Mouse (Mus musculus) stomach, embryonic 16.5 days (tissue): Measurements from ENCODE around the gene Sash1. TPM values are rescaled to one million over a fixed set of nuclear protein-coding genes. Genes with fewer than 3 reads are reported as not detected.

ENCODE experiments used
- ATAC-seq: fragments of 200-750 bp; cut with Nextera tagmentation; 2 replicates; pipeline ENCODE4 v1.8.0; 2017; ENCODE audit warnings: moderate number of reproducible peaks, moderate TSS enrichment; ENCODE audit not compliant: insufficient read depth, low FRiP score
- H3K27ac ChIP-seq: fragments of 300-500 bp; sonication (generic); 2 replicates; pipeline ENCODE4 v1.5.1; 2014; ENCODE audit warnings: low read length
- H3K27me3 ChIP-seq: fragments of 300-500 bp; sonication (generic); 2 replicates; pipeline ENCODE4 v1.6.1; 2014; ENCODE audit warnings: low read length, control low read depth, mixed read lengths; ENCODE audit not compliant: control insufficient read depth, insufficient read depth
- H3K36me3 ChIP-seq: fragments of 300-500 bp; sonication (generic); 2 replicates; pipeline ENCODE4 v1.6.1; 2014; ENCODE audit warnings: low read length; ENCODE audit not compliant: control insufficient read depth, insufficient read depth
- H3K4me1 ChIP-seq: fragments of 300-500 bp; sonication (generic); 2 replicates; pipeline ENCODE4 v1.6.1; 2014; ENCODE audit warnings: low read length, control low read depth, mixed read lengths; ENCODE audit not compliant: control insufficient read depth, insufficient read depth
- H3K4me2 ChIP-seq: fragments of 300-500 bp; sonication (generic); 2 replicates; pipeline ENCODE4 v1.6.1; 2014; ENCODE audit warnings: low read depth, low read length, mixed read lengths
- H3K4me3 ChIP-seq: fragments of 300-500 bp; sonication (generic); replicated peaks from 2 replicates; pipeline ENCODE4 v1.5.1; 2014; ENCODE audit warnings: mild to moderate bottlenecking, low read length
- H3K9ac ChIP-seq: fragments of 300-500 bp; sonication (generic); 2 replicates; pipeline ENCODE4 v1.6.1; 2014; ENCODE audit warnings: low read length
- H3K9me3 ChIP-seq: fragments of 300-500 bp; sonication (generic); replicated peaks from 2 replicates; pipeline ENCODE4 v1.6.1; 2016; ENCODE audit warnings: low read length, control low read depth; ENCODE audit not compliant: control insufficient read depth
- WGBS: fragments of 180-500 bp; shearing (Covaris S2); extraction: QIAGEN DNeasy Blood & Tissue Kit; methylation state at CpG from one replicate; pipeline ENCODE4 v1.1.7; 2014; 5-methylcytosine and 5-hydroxymethylcytosine counted together
- polyA plus RNA-seq: library from polyadenylated mRNA; unstranded; fragments of >200 nt; fragmentation: Nextera tagmentation; extraction: Ambion mirVana; gene quantifications from 2 replicates; pipeline ENCODE4 v1.2.1, GENCODE M21; 2015

Gene Sash1
- polyA plus RNA-seq, 1 experiment from 2014 or later: 2.9 TPM

GRCm38 (mm10) chr10:8846258-8846657 lies 39.6 kb downstream of the Sash1 start:
- H3K9me3 ChIP-seq: no peaks in the 10 kb centered on the region
- H3K4me2 ChIP-seq: no peak overlapping the region
- H3K36me3 ChIP-seq: no peaks in the 10 kb centered on the region
- no peak overlapping the region for H3K9ac ChIP-seq
- no peak overlapping the region for H3K27ac ChIP-seq
- no peak for ATAC-seq
- H3K4me3 ChIP-seq: no peak overlapping the region
- 0 out of 2 replicates have a peak, but pooled peaks cover 3% of the 10 kb centered on the region for H3K4me1 ChIP-seq
- WGBS: 94% methylated on average over 10 of the region's 10 CpGs
- no peaks in the 10 kb centered on the region for H3K27me3 ChIP-seq

- H3K27me3 ChIP-seq: no peaks in the 10 kb centered on the region
- no peak overlapping the region for H3K9ac ChIP-seq
- no peak overlapping the region for H3K27ac ChIP-seq
- WGBS: 45% methylated on average over 2 of the region's 2 CpGs
- no peaks in the 10 kb centered on the region for H3K36me3 ChIP-seq
- 0 out of 2 replicates have a peak, but pooled peaks cover 3% of the 10 kb centered on the region for H3K4me1 ChIP-seq
- no peaks in the 10 kb centered on the region for H3K9me3 ChIP-seq
- ATAC-seq: no peak
- no peak overlapping the region for H3K4me2 ChIP-seq
- no peak overlapping the region for H3K4me3 ChIP-seq
Measured at GRCm38 (mm10) chr10:8845230-8845770, 40.6 kb downstream of the Sash1 start.

- H3K27me3 ChIP-seq: no peaks in the 10 kb centered on the region
- no peak for ATAC-seq
Measured at GRCm38 (mm10) chr10:8839956-8840355, 45.9 kb downstream of the Sash1 start.

DNA sequence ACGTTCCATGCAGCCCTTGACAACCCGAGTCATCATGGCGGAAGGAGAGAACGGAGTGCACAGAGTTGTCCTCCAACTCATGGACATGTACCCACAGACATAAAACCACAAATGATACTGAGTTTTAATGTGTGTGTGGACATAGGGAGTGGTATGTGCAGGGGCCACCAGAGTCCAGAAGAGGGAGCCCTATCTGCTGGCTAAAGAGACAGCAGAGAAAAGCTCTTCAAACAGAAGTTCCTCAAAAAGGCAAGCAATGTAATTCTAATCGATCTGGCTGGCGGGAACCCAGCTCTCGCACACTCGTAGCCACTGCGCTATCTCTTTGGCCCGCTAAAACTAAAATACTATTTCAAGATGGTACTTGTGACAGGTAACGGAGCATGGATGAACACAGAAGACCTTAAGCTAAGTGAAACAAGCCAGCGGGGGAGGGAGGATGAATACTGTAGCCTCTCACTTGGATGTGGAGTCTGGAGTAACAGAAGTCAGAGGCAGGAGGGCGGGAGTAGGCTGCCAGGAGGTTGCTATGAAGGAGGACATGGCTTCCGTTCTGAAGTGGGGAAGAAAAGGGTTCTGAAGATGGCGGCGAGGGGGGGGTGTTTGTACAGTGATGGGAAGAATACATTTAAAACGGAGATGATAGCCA lies 51.9 kb downstream of the Sash1 start:
- no peak overlapping the region for H3K27ac ChIP-seq
- WGBS: 89% methylated on average over 17 of the region's 17 CpGs
- no peak for ATAC-seq
- H3K4me3 ChIP-seq: no peak overlapping the region
- H3K36me3 ChIP-seq: no peaks in the 10 kb centered on the region
- no peaks in the 10 kb centered on the region for H3K9me3 ChIP-seq
- no peaks in the 10 kb centered on the region for H3K27me3 ChIP-seq
- H3K4me2 ChIP-seq: no peak overlapping the region
- H3K4me1 ChIP-seq: no peaks in the 10 kb centered on the region; the same call in 1 of the 2 replicates
- H3K9ac ChIP-seq: no peak overlapping the region

More at GRCm38 (mm10) chr10:8839956-8840355, 45.9 kb downstream of the Sash1 start:
- Histone ChIP-seq H3K9me3 (no peaks in the 10 kb centered on the region), H3K9ac (no peak overlapping the region), H3K4me1 (peaks cover 3% of the 10 kb centered on the region; the same call in 1 of the 2 replicates), H3K4me3 (no peak overlapping the region), H3K4me2 (no peak overlapping the region), H3K27ac (no peak overlapping the region), H3K36me3 (no peaks in the 10 kb centered on the region)
- 80% methylated on average over 3 of the region's 3 CpGs for WGBS

- Histone ChIP-seq H3K4me2 (no peak overlapping the region), H3K4me3 (no peak overlapping the region), H3K4me1 (peaks cover 9% of the 10 kb centered on the region; the same call in 1 of the 2 replicates), H3K27me3 (no peaks in the 10 kb centered on the region), H3K9me3 (no peaks in the 10 kb centered on the region), H3K27ac (no peak overlapping the region), H3K36me3 (no peaks in the 10 kb centered on the region), H3K9ac (no peak overlapping the region)
- 85% methylated on average over 10 of the region's 10 CpGs for WGBS
- no peak for ATAC-seq
Measured at GRCm38 (mm10) chr10:8826303-8826702, 59.6 kb downstream of the Sash1 start.

DNA sequence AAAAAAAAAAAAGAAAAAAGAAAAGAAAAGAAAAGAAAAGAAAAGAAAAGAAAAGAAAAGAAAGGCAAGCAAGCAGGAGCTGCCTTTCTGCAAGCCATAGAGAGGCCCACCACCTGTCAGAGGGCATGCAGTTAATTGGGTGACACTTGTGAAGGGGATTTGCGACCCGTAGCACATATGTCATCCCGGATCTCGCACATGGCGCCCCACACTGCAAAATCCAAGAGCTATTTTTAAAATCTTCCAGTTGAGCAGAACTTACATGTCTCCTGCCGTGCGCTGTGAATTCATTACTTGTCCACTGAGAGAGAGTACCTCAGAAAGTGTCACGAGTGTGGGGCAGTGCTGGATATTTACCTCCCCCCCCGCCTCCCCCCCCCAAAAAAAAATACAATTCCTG lies 60.0 kb downstream of the Sash1 start:
- WGBS: 74% methylated on average over 9 of the region's 9 CpGs
- H3K4me1 ChIP-seq: peaks cover 9% of the 10 kb centered on the region; the same call in 1 of the 2 replicates
- no peaks in the 10 kb centered on the region for H3K36me3 ChIP-seq
- H3K4me3 ChIP-seq: no peak overlapping the region
- no peak overlapping the region for H3K4me2 ChIP-seq
- no peaks in the 10 kb centered on the region for H3K9me3 ChIP-seq
- no peak for ATAC-seq
- H3K27me3 ChIP-seq: no peaks in the 10 kb centered on the region
- H3K9ac ChIP-seq: no peak overlapping the region
- no peak overlapping the region for H3K27ac ChIP-seq

- Histone ChIP-seq H3K27ac (no peak overlapping the region), H3K4me3 (no peak overlapping the region), H3K27me3 (no peaks in the 10 kb centered on the region), H3K4me2 (no peak overlapping the region), H3K36me3 (no peaks in the 10 kb centered on the region), H3K9ac (no peak overlapping the region), H3K9me3 (no peaks in the 10 kb centered on the region), H3K4me1 (peaks cover 12% of the 10 kb centered on the region; the same call in 1 of the 2 replicates)
- ATAC-seq: no peak
- 84% methylated on average over 5 of the region's 5 CpGs for WGBS
Measured at GRCm38 (mm10) chr10:8818066-8818465, 67.8 kb downstream of the Sash1 start.

DNA sequence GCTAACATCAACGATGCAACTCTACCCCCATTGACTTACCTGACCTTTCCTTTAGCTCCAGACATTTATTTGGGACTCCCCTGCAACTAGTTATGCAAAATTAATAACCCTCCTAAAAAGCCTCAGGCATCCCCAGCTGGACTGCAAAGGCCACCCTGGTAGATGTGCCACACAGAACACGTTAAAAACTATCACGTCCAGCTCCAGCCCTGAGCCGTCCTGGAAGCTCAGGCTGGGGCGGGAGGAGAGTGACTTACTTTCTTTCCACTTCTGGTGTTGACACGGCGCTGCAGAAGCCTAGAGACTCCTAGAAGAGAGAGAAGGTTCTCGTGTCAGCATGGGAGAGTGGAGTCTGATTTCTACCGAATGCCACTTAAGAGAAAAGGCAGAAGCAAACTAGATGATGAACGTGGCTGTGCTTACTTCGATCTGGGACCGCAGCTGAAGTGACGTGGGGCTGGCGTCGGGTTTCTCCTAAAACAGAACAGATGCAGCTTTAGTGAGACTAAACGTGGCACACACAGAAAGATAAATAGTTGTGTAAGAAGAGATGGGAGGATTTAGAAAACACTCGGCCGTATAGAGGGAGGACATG lies 71.8 kb downstream of the Sash1 start:
- Histone ChIP-seq H3K4me1 (peaks cover 4% of the 10 kb centered on the region; the same call in 1 of the 2 replicates), H3K36me3 (no peaks in the 10 kb centered on the region), H3K4me2 (peak overlapping the region; percentile 16; the same call in 1 of the 2 replicates), H3K9ac (no peak overlapping the region), H3K4me3 (no peak overlapping the region), H3K27ac (peak overlapping the region; percentile 56; the same call in 1 of the 2 replicates), H3K9me3 (no peaks in the 10 kb centered on the region), H3K27me3 (no peaks in the 10 kb centered on the region)
- WGBS: 30% methylated on average over 18 of the region's 18 CpGs
- ATAC-seq: no peak

DNA sequence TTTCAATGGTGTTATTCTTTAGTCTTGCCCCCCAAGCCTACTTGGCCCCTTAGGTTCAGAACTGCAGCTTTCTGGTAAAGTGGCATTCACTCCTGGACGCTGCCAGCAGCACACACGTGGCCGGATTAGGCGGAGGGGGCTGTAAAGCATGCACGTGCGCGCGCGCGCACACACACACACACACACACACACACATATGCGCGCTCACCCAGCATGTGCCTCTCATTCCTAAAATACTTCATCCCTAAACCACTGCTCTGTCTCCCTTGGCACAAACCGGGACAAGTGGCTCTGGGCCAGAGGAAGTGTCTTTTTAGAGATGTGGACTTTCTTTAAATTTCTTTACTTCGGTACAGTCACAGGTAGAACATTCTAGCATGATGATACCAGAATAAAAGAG lies 72.6 kb downstream of the Sash1 start:
- no peak for ATAC-seq
- Histone ChIP-seq H3K9ac (no peak overlapping the region), H3K4me1 (peaks cover 1% of the 10 kb centered on the region; the same call in 1 of the 2 replicates), H3K9me3 (no peaks in the 10 kb centered on the region), H3K4me2 (no peak overlapping the region), H3K4me3 (no peak overlapping the region), H3K27ac (no peak overlapping the region), H3K27me3 (no peaks in the 10 kb centered on the region), H3K36me3 (no peaks in the 10 kb centered on the region)
- 76% methylated on average over 14 of the region's 14 CpGs for WGBS
